Mouse (Mus musculus): ENCODE data around the gene Brd7.

Brd7 gene

DNA sequence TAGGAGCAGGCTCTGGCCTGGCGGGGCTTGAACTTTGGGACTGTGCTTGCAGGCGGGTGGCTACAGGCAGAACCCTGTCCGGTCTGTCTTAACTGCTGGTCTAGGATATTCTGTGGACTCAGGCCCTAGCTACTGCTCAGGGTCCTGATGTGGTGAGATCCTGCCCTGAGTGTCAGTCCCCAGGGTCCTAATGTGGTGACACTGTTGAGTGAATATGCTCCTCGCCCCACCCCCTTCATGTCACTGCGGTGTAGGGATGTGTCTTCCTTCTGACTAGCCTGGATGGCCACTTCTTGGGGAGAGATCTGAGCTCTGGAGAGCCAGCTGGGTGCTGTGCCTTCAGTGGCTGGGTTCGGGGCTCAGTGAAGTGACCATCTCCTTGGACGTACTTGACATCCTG lies 52.1 kb downstream of the Brd7 start:
- no peak for DNase-seq (ENCODE audit: low spot score in 2 of 2)

DNA sequence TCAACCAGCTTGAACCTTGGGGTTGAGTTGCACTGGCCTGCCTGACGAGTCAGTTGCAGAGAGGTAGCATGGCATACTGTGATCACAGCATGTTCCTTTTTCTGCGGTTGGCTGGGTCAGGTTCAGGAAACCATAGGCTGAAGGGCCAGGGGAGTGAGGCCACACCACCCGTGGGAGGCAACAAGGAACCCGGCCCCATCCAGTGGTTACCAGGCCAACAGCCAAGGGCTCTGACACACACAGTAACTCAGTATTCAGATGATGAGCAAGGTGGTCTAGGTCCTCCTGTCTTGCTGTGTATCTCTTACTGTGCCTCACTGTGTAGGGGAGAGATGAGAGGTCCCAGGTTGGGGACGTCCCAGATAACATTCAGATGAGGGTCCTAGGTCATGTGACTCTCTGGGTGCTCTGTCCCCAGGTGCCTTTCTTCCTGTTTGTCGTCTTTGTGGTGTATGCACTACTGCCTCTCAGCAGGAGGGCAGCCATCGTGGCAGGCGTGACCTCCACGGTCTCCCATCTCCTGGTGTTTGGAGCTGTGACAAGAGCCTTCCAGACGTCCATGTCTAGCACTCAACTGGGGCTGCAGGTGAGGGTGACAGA lies 52.6 kb downstream of the Brd7 start:
- no peak for DNase-seq (ENCODE audit: low spot score in 2 of 2)

DNA sequence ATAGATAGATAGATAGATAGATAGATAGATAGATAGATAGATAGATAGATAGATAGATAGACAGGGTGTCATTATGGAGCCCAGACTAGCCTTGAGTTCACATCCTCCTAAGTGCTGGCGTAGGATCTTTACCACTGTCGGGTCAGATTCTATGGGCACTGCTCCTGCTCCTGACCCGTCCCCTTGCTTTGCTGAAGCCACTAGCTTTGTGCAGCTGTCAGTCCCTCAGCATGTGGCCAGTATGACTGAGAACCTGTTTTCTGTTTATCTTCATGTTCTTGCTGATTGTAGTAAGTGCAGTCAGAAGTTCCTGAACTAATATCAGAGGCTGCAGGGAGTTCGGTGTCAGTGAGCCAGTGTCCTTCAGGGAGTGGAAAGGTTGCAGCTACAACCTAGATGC lies 54.3 kb downstream of the Brd7 start:
- no peak for DNase-seq (ENCODE audit: low spot score in 2 of 2)

DNA sequence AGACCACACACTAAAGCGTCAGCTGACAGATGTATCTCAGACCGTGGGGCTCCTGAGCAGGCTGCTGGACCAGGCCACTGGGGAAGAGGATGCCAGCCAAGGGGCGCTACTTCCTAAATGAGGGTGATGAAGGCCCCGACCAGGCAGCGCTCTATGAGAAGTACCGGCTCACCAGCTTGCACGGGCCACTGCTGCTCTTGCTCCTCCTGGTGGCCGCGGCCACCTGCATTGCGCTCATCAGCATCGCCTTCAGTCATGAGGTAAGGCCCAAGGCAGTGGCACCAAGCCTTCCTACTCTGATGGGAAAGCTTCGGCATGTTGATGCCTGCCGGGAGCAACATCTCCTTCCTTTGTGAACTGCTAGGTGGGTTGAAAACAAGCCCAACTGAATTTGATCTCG lies 55.5 kb downstream of the Brd7 start:
- DNase-seq (ENCODE audit: low spot score in 2 of 2), result no peak

DNA sequence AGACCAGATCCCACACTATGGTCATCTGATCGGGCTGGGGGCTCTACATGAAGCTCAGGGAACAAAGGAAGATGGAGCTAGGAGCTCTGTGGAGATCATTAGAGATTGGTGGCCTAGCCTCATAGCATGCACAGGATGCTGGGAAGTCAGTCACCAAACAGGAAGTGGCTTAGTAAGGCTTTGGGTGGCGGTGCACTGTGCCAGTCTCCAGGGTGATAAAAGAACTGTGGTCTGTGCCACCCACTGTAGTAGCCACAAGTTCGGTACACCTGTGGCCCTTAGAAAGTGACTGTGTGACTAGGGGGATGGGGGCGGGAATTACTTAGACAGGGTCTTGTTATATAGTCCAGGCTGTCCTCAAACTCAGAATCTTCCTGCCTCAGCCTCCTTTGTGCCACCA lies 56.2 kb downstream of the Brd7 start:
- DNase-seq (ENCODE audit: low spot score in 2 of 2), result no peak

DNA sequence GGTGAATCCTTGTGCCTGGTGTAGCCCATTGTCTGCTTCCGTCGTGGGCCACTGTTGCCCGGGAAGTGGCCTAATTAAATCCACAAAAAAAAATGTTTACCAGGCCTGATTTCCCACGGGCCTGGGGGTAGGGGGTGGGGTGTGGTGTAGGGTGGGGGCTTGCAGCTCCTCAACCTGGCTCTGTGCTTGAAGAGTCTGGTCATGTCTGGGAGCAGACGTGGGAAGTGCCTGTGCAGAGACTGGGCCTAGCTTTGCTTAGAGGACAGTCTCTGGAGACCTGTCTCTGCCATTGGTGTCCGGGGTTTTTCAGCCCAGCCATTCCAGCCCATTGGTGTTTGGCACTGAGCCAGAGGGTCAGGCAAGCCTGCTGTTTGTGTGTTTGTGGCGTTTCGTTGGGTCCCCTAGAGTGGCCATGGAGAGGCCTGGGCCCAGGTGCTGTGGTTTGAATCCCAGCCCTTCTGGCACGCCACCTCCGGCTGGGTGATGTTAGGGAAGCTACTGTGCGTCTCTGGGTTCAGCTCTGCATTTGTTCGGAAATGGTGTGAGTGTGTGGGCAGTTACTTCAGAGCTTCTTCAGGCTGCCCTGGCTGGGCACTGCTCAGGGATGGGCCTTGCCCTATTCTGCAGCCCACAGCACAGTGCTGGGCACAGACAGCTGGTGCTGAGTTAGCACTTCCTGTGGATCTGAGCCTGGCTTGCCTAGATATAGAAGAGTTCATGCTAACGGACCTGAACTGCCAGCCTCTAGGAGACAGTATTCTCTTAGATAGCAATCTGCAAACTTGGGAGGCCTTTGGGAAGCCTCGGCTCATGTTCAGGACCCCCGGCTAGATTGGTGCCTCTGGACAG lies 60.2 kb downstream of the Brd7 start:
- no peak for DNase-seq (ENCODE audit: low spot score in 2 of 2)

DNA sequence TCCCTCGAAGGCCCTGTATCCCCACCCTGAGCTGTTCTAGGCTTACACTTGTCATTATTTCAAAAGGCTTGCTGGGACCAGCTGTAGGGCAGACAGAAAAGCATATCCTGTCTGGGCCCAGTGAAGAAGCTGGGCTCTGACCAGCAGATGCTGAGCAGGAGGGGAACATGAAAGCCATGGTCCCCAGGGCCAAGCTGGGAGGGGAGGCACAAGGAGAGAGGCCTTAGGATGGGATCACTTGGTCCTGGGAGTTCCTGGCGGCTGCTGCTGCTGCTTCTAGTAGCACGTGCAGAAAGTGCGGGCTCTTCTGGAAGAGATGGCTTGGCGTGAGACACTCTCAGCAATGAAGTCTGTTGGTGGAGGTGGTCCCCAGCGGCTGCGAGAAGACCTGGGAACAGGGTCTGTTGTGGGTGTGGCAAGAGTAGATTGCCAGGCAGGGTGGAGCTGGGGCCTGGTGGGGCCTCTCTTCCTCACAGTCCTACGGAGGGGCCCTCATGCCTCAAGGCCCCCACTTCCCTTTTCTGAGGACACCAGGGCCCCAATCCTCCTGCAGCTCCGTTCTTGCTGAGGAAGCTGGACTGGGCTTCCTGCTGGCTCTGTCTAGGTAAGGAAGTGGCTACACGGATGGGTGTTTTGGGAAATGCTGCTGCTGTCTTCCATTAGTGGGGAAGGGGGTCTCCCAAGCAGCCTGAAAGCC lies 61.9 kb downstream of the Brd7 start:
- peak in 1 of 2 experiments; percentile 68 for DNase-seq (ENCODE audit: low spot score in 2 of 2)

DNA sequence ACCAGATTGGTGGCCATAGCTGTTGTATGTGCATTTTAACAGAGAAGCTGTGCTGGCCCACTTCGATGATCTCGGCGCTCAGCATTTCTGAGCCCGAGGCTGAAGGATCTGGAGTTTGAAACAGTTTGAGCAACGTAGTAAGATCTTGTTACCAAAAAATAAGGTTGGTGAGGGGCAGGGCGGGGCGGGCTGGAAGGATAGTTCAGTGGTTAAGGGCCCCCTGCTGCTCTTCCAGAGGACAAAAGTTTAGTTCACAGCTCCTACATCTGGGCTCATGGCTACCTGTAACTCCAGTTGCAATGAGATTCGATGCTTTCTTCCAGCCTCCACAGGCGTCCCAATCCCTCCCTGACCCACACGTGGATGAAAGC lies 63.3 kb downstream of the Brd7 start:
- DNase-seq (ENCODE audit: low spot score in 2 of 2), result no peak

DNA sequence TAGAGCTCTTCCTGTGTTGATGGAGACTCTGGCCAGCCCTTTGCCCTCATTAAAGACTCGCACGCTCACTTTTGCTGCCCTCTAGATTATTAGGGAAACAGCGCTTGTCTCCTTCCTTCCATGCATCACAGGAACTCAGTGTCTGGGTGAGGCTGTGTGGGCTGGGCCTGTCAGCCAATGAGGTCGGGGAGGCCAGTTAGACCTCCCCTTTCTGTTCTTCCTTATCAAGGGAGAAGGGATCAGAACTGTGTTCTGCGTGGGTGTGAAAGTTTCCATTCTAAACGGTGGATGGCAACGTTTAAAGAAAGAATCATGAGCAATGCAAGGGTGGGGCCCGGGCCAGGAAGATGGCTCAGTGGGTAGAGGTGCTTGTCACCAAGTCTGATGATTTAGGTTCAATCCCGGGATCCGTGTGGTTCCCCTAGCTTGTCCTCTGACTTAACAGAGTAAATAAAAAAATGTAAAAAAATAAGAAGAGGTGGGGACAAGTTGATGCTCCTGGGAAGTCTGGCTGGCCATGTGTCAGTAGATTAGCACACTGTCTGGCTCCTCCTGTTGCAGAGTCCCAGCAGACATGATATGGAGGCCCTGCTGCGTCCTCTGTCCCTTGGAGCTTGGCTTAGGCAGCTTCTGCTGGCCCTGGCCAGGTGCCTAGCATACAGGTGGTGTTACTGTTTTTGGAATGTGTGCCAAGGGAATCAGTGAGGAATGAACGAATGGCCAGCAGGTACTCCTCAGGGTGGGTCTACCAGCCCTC lies 63.8 kb downstream of the Brd7 start:
- peak; percentile 64 to 65 for DNase-seq (ENCODE audit: low spot score in 2 of 2)

DNA sequence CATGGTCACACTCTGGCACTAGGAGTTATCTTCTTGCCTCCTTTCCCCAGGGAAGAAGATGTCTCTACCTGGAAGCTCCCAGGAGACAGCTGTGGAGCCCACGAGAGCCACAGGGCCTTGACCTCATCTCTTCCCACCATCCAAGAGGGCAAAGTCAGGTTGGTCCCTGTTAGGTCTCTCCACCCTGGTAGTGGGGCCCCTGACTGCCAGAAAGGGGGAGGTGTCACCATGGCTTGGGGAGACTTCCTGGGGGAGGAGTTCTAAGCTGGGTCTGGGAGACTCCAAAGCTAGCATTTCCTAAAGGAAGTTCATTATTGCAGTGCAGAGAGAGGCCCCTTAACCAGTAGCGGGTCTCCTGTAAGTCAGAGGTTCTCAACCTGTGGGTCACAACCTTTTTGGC lies 67.0 kb downstream of the Brd7 start:
- DNase-seq (ENCODE audit: low spot score in 2 of 2), result no peak

DNA sequence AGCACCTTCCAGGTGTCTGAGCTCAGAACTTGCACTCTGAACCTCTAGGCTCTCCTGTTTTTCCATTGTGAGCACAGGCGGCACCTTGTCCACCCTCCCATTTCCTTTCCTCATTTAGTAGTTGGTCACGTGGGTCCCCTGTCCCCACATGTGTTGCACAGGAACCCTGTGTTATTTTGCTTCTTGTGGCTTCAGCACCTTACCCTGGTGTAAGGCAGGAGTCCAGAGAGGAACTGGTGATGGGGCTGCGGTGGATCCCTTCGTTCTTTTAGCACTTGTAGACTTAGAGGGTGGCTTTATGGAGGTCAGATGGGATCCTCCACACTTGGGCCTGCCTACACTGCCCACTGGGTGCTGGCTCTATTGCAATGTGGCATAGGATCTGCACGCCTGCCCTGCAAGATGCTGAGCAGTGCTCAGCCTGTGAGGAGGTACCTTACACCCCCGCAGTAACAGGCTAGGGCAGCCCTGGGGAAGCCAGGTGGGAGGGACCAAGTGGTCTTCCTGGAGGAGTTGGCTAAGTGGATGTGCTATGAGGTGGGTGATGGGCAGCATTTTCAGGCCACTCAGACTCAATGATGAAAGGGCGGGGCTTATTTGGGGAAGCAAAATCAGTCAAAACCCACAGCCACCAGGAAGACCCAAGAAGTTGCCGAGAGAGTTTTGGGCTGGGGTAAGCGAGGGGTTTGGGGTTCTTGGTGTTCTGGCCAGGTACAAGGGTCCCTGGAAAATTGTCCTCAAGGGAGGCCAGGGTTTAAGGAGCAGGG lies 68.2 kb downstream of the Brd7 start:
- no peak for DNase-seq (ENCODE audit: low spot score in 2 of 2)

DNA sequence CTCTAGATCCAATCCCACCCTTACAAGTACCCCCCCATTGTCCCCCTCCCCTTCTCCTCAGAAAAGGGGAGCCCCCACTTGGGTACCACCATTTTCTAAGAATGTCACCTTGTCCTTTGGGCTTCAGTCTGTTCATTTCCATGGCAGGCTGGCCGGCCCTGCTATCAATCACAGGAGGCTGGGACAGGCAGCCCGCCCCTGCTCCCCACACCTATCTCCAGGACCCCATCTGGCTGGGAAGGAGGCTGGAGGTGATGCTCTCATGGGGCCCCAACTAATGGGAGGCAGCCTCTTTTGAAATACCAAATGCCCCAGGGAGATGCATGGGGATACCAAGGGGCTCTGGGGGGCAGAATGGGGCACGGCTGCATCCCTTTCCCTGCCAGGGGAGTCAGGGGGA lies 69.1 kb downstream of the Brd7 start:
- DNase-seq (ENCODE audit: low spot score in 2 of 2), result no peak

DNA sequence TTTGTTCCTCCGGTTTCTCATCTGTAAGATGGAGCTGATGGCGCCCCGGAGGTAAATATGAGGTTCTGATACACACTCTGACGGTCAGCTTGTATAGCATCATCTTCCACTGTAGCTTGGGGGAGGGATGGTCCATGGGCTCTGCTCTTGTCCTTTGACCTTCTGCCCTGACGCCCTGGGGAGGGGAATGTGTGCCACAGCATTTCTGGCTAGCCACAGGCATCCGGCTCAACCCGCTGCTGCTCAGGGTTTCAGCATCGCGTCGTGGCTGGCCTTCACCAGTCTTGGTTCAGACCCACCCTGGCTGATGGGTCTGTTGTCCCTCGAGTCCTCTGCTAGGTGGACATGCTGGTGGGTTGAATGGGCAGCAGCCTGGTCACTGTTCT lies 70.7 kb downstream of the Brd7 start:
- DNase-seq (ENCODE audit: low spot score in 2 of 2), result no peak

DNA sequence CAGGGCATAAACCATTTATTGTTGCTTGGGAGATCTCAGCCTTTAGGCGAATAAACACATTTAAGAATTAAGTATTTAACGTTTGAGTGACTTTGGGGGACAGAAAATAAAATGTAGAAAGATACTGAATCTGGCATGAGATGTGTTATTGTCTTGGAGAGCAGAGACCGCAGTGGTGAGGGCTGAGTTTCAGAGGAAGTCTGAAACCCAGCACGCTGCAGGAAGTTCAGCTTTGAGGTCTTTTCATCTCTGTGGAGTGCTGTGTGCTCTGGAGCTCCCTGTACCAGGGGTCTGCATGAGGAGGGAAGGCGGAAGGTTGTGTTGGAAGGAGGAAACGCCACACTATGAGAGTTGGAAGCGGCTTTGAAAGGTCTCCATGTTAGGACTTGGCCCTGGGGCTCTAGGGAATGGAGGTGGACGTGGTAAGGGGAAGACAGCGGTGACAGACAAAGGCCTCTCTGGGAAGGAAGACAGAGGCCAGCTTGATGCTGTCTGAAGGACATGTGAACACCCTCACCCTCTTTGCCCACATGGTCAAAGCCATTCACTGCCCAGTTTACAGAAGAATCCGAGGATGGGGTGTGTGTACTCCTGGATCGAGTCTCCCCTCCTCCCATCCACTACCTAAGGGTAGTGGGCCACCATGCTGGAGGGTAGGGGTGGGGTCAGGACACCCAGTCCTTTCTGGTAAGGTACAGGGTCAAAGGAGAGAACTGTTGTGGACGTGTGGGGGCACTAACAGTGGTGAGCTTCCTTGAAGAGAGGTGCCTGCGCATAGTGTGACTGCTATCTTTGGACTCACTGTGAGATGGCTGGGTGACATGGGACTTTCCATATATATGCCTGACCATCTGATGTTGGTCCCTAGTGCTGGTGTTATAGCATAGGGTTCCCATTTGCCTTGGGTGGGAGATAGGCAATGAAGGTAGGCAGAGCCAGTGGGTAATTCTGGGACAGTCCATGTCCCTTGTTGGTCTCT lies 71.4 kb downstream of the Brd7 start:
- DNase-seq (ENCODE audit: low spot score in 2 of 2), result no peak

DNA sequence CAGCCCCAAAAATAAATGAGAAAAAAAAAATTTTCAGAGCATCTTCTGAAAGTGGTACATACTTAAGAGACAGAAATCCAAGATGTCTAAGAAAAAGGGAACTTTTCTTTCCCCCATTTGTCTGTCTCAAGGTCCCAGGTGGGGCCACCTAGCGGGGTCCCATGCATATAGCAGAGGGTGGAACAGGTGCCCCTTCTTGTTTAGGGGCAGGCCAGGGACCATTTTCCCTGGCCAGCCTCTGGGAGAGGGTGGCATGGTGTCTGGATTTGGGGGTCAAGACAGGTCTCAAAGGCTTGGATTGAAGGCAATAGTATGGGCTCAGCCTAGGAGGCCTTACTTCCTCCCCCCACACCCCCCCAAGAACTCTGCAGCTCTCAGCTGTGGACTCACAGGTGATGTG lies 72.1 kb downstream of the Brd7 start:
- DNase-seq (ENCODE audit: low spot score in 2 of 2), result no peak

DNA sequence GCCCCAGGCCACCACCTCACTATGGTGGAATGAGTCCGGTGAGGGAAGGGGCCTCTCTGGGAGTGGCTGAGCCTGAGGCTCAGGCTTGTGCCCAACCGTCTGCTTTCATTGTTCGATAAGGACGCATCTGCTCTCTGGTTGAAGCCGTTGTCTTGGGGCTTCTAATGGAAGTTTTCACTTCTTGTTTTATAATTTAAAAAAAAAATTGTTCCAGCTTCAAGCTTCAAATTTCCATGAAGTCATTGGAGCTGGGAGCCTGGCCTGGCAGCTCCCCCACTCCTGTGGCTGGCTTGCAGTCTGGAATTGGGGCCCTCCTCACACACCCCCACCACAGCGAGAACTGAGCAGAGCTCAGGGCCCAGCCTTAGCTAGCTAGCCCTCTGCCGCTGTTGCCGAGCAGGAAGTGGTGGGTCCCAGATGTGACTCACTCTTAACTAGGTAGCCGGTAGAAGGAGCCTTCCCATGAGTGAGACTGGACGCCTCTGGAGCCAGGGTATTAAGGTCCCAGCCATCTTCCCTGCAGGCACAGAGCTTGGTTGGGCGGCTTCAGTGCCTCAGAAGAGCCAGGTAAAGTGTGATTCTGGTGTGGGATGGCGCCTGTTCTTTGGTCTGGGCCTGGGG lies 73.3 kb downstream of the Brd7 start:
- DNase-seq (ENCODE audit: low spot score in 2 of 2), result peak in 1 of 2 experiments; percentile 62

DNA sequence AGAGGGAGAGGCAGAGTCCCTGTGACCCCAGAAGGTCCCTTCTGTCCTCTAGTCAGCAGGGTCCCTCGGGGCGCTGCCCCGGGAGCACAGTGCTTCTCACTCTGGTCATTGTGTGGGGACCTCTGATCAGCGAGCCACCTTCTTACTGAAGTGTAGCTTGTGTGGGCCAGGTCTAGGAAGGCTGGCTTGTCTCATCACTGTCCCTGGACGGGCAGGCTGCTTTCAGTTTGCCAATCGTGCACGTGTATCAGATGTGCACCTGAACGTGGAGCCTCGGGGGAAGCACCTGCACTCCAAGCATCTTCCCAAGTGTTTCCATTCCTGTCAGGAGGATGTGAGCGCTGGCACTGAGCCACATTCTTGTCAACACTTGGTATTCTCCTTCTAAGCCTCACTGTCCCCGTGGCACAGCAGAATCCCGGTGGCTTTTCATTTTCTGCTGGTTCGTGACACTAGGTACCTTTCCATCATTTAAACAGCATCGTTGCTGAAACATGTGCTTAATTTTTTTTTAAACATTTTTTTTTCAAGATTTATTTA lies 75.5 kb downstream of the Brd7 start:
- no peak for DNase-seq (ENCODE audit: low spot score in 2 of 2)

DNA sequence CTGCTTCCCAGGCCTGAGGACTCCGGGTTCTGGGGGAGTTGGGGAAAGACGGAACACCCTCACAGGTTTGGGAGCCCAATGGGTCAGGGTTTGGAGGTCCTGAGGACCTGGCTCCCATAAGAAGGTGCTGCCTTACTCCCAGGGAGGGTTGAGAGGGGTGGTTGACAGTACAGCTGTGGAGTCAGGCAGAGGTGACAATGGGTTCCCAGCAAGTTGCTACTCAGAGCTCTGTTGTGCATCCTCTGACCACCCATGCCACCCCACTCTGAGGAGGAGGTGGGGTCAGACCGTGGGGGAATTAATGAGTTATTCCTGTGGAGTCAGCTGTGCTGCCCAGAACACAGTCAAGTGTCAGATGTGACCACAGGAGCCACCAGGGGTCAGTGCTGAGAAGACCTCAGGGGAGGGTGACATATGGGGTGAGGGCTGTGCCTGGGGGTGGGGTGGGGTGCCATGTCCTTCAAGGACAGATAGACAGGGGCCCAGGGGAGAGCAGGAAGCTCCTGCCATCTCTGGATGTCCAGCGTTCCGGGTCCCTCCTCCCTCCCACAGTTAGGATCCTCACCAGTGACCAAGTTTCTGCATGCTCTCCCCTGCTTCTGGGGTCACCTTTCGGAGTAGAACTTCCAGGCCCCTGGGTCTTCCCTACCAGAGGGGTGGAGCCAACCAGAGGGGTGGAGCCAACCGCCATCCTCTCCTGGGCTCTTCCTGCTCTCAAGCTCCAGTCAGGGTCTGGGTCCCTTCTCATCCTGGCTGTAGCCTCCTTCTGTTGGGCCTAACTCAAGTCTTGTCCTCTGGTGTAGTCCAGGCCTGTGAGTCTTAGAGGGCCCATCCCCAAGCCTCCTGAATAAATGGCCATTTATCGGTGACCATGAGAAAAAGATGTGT lies 76.3 kb downstream of the Brd7 start:
- no peak for DNase-seq (ENCODE audit: low spot score in 2 of 2)

DNA sequence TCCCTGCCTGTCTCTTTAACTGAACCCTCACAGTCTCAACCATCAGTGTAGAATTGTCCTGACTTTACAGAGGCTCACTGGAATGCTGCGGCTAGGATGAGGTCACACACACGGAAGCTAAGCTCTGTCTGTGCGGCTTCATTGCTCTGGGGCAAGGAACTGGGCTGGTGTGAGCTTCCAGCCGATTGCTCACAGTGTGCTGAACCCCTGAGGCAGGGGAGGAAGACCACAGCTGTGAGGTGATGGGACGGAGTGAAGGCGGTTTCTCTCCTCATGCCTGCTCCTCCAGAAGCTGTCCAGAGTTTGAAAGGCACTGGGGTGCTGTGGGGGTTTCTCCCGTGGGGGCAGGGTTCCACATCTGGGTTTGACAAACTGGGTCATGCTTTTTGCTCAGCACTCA lies 77.3 kb downstream of the Brd7 start:
- no peak for DNase-seq (ENCODE audit: low spot score in 2 of 2)

Measured in heart, adult 9 months (tissue).